Mouse (Mus musculus) cerebellum, adult 2 months (tissue): ENCODE measurements at regions not wholly inside any gene's neighbourhood (a gene's known extent, or its start where the extent isn't known, plus 50 kb on each side); places are given as distances from the start of the nearest gene placed in this dataset.

Experiments
- CTCF ChIP-seq: fragments of 200-500 bp; IDR thresholded peaks from 2 replicates; pipeline ENCODE4 v1.5.1; 2011; ENCODE audit warnings: low read depth, mild to moderate bottlenecking, control low read depth, low read length, moderate library complexity, borderline replicate concordance; ENCODE audit not compliant: insufficient read depth
- POLR2A ChIP-seq: fragments of 200-500 bp; IDR thresholded peaks from 2 replicates; pipeline ENCODE4 v1.6.1; 2011; ENCODE audit warnings: low read length, control low read depth, borderline replicate concordance; ENCODE audit not compliant: insufficient read depth

GRCm38 (mm10) chr3:80050920-80051319, 166.6 kb downstream of the Fam198b start:
- TF ChIP-seq CTCF = no peak
- TF ChIP-seq POLR2A = no peak
